Mouse (Mus musculus) small intestine, adult 2 months (tissue): ENCODE results near the gene 4933415F23Rik.

Experiments used
- CTCF ChIP-seq: fragments of 200-500 bp; IDR thresholded peaks from 2 replicates; pipeline ENCODE4 v1.5.1; 2012; ENCODE audit warnings: low read depth, mild to moderate bottlenecking, control low read depth, inconsistent platforms, low read length, moderate library complexity, mixed read lengths; ENCODE audit not compliant: insufficient replicate concordance, insufficient read length; ENCODE audit errors: extremely low read depth
- POLR2A ChIP-seq: fragments of 200-500 bp; IDR thresholded peaks from 2 replicates; pipeline ENCODE4 v1.6.1; 2012; ENCODE audit warnings: low read depth, mild to moderate bottlenecking, control low read depth, inconsistent platforms, low read length, moderate library complexity

- no peak for TF ChIP-seq POLR2A
- TF ChIP-seq CTCF: no peak
These were observed 18.8 kb upstream of the 4933415F23Rik start for GRCm38 (mm10) chr1:23120901-23121300.
